Mouse (Mus musculus) limb, embryonic 10.5 days (tissue): Measurements from ENCODE around the gene Esrp2. TPM values are rescaled to one million over a fixed set of nuclear protein-coding genes. Genes with fewer than 3 reads are reported as not detected.
A peak's percentile ranks its signal among the peaks of the same experiment; 100 is the strongest.

Experiments
- DNase-seq: peaks from one replicate; pipeline ENCODE4 v3.0.0-alpha.2; 2017; ENCODE audit warnings: low spot score
- H3K27ac ChIP-seq: fragments of 300-500 bp; sonication (generic); 2 replicates; pipeline ENCODE4 v1.5.1; 2016; ENCODE audit warnings: mild to moderate bottlenecking
- H3K27me3 ChIP-seq: fragments of 300-500 bp; sonication (generic); 2 replicates; pipeline ENCODE4 v1.6.1; 2016; ENCODE audit warnings: low read depth, mild to moderate bottlenecking; ENCODE audit not compliant: poor library complexity, severe bottlenecking
- H3K36me3 ChIP-seq: fragments of 300-500 bp; sonication (generic); 2 replicates; pipeline ENCODE4 v1.6.1; 2016; ENCODE audit warnings: mild to moderate bottlenecking, moderate library complexity
- H3K4me1 ChIP-seq: fragments of 300-500 bp; sonication (generic); 2 replicates; pipeline ENCODE4 v1.6.1; 2016
- H3K4me3 ChIP-seq: fragments of 300-500 bp; sonication (generic); 2 replicates; pipeline ENCODE4 v1.5.1; 2016; ENCODE audit warnings: mild to moderate bottlenecking, moderate library complexity
- H3K9me3 ChIP-seq: fragments of 300-500 bp; sonication (generic); replicated peaks from 2 replicates; pipeline ENCODE4 v1.6.1; 2016; ENCODE audit warnings: mild to moderate bottlenecking
- WGBS: fragments of 180-500 bp; shearing (Covaris S2); methylation state at CpG from one replicate; pipeline ENCODE4 v1.1.7; 2016; 5-methylcytosine and 5-hydroxymethylcytosine counted together
- polyA plus RNA-seq: library from polyadenylated mRNA; unstranded; fragments of >200 nt; fragmentation: Nextera tagmentation; extraction: Ambion mirVana; gene quantifications from 2 replicates; pipeline ENCODE4 v1.2.1, GENCODE M21; 2016

The Esrp2 gene
- polyA plus RNA-seq, 1 experiment from 2014 or later: 7.3 TPM

DNA sequence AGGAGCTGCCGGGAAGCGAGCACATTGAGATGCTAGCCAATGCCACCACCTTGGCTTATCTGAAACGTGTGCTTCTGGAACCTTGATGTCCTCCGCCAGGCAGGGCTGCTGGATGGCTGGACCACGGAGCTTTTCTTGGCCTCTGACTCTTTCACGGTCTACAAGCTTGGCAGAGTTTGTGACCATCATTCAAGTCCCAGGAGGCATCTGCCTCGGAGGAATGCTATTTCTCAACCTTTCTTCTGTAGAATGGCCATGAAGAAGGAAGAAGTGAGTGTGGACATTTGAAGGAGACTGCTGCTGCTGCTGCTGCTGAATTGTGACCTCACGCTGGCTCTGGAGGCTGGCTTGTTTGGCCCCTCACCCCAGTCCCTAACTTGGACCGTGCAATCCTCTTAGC lies 26.5 kb upstream of the Esrp2 start:
- Histone ChIP-seq H3K27ac (no peak overlapping the region), H3K4me3 (no peak overlapping the region), H3K4me1 (peaks cover 3% of the 10 kb centered on the region; the same call in 1 of the 2 replicates), H3K36me3 (peaks cover 58% of the 10 kb centered on the region), H3K9me3 (no peaks in the 10 kb centered on the region), H3K27me3 (no peaks in the 10 kb centered on the region)
- 92% methylated on average over 9 of the region's 9 CpGs for WGBS
- no peak for DNase-seq

DNA sequence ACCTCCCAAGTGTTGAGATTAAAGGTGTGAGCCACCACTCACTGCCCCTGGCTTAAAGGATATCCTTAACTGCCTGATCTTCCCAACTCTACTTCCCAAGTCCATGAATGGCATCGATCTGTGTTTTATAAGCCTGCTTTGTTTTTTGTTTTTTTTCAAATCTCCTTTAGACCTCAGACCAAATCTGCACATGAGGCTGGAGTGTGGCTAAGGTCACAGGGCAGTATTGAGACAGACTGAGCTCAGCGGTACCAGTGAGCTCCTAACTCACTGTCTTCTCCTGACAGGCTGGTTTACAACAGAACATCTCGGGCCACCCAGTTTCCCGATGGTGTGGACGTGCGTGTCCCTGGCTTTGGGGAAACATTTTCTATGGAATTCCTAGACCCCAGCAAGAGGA lies 23.1 kb upstream of the Esrp2 start:
- no peak for DNase-seq
- Histone ChIP-seq H3K27ac (no peak overlapping the region), H3K9me3 (no peaks in the 10 kb centered on the region), H3K27me3 (no peaks in the 10 kb centered on the region), H3K4me3 (no peak overlapping the region), H3K4me1 (no peaks in the 10 kb centered on the region), H3K36me3 (peaks cover 77% of the 10 kb centered on the region)
- 94% methylated on average over 6 of the region's 6 CpGs for WGBS

DNA sequence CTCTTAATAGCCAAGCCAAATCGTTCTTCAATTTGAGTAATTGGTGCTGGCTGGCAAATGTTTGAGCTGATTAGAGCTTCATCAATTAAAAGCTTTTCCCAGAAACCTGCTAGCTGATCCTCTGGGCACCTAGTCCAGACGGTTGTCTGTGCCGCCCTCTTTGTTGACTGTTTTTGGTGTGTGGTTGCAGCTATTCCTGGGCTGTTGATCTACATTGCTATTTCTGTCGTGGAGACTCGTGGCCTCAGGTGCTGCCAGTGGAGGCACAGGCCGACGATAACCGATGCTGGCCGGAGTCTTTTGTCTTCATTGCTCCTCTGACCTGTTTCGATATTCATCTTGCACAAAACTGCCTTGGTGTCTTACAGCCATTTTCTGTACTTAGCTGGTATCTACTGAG lies 21.6 kb upstream of the Esrp2 start:
- H3K9me3 ChIP-seq: no peaks in the 10 kb centered on the region
- WGBS: 90% methylated on average over 10 of the region's 10 CpGs
- H3K36me3 ChIP-seq: peaks cover 73% of the 10 kb centered on the region
- DNase-seq: no peak
- no peak overlapping the region for H3K4me3 ChIP-seq
- no peak overlapping the region for H3K27ac ChIP-seq
- no peaks in the 10 kb centered on the region for H3K27me3 ChIP-seq
- no peaks in the 10 kb centered on the region for H3K4me1 ChIP-seq

DNA sequence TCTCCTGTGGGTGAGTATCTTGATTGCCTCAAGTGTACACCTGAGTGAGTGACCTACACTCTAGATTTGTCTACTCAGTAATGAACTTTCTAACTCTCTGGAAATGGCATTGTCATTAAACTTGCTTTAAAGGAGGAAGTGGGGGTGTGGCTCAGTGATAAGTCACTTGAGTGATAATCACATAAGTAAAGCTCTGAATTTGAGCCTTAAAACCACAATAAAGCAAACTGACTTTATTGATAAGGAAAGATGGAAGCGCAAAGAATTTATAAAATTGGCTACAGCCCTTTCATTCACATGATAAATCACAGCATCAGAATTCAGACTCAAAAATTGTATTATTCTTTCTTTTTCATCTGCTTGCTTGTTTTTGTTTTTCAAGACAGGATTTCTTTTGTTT lies 20.6 kb upstream of the Esrp2 start:
- Histone ChIP-seq H3K4me3 (no peak overlapping the region), H3K4me1 (no peaks in the 10 kb centered on the region), H3K9me3 (no peaks in the 10 kb centered on the region), H3K27me3 (no peaks in the 10 kb centered on the region), H3K36me3 (peaks cover 65% of the 10 kb centered on the region), H3K27ac (no peak overlapping the region)
- WGBS: 98% methylated on average over 1 of the region's 1 CpGs
- no peak for DNase-seq

DNA sequence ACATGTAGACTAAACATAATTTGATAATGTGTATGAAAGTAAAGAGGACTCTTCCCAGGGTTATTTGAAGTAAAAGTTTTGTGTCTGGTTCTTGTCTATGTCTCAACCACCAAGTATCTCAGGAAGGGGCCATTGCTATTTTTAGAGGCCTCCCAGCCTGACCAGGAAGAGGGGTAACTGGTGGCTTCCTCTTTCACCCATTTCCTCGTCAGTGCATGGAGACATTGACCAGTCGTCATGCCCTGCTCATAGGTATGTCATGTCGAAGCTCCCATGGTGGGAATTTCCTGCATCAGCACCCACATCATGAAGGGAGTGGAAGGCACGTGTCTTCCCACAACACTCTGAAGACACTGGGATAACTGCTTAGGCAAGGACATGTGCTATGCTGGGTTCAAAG lies 16.1 kb upstream of the Esrp2 start:
- WGBS: 85% methylated on average over 4 of the region's 4 CpGs

DNA sequence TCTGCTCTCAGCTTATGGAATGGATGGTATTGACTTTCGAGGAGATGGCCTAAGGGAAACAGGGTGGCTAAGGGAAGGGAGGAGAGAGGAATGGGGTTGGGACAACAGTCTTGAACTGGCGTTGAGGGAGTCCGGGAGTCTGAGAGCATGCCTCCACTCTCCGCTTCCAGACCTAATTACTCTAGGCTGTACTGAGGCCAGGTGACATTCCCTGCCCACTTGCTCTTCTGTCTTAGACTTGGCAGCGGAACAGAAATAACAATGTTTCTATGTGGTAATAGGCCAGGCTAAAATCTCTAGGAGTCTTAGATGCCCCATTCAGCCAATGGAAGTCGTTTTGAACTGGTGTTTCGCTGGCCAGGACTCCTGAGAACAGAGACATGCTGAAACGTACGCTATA lies 14.3 kb upstream of the Esrp2 start:
- no peak for DNase-seq
- no peak overlapping the region for H3K27ac ChIP-seq
- H3K27me3 ChIP-seq: no peaks in the 10 kb centered on the region
- peak overlapping the region; percentile 75 for H3K4me3 ChIP-seq
- no peaks in the 10 kb centered on the region for H3K9me3 ChIP-seq
- 86% methylated on average over 9 of the region's 9 CpGs for WGBS
- H3K36me3 ChIP-seq: peaks cover 18% of the 10 kb centered on the region
- H3K4me1 ChIP-seq: peaks cover 14% of the 10 kb centered on the region

More for the DNA sequence above, 16.1 kb upstream of the Esrp2 start:
- no peaks in the 10 kb centered on the region for H3K9me3 ChIP-seq
- peaks cover 14% of the 10 kb centered on the region for H3K4me1 ChIP-seq
- no peak overlapping the region for H3K27ac ChIP-seq
- H3K27me3 ChIP-seq: no peaks in the 10 kb centered on the region
- no peak overlapping the region for H3K4me3 ChIP-seq
- DNase-seq: no peak
- peaks cover 27% of the 10 kb centered on the region for H3K36me3 ChIP-seq

DNA sequence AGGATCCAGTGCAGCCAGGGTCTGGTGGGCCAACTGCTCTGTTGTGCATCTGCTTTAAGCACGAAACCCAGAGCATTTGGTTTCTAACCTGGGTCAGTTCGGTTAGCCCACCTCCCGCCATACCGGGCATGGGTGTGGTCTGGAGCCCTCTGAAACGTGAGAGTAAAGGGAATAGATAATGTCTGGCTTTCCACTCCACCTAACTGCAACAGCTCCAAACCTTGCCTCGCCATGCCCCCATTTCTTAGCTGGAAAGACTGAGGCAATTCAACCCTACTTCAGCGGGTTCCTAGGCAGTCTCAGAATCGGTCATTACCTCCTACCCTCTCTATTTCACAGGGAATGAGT lies 13.9 kb upstream of the Esrp2 start:
- H3K9me3 ChIP-seq: no peaks in the 10 kb centered on the region
- 22% methylated on average over 8 of the region's 8 CpGs for WGBS
- peak overlapping the region; percentile 75 for H3K4me3 ChIP-seq
- DNase-seq: no peak
- peak overlapping the region; percentile 80 for H3K27ac ChIP-seq
- H3K27me3 ChIP-seq: no peaks in the 10 kb centered on the region
- H3K36me3 ChIP-seq: peaks cover 16% of the 10 kb centered on the region
- peaks cover 14% of the 10 kb centered on the region for H3K4me1 ChIP-seq

DNA sequence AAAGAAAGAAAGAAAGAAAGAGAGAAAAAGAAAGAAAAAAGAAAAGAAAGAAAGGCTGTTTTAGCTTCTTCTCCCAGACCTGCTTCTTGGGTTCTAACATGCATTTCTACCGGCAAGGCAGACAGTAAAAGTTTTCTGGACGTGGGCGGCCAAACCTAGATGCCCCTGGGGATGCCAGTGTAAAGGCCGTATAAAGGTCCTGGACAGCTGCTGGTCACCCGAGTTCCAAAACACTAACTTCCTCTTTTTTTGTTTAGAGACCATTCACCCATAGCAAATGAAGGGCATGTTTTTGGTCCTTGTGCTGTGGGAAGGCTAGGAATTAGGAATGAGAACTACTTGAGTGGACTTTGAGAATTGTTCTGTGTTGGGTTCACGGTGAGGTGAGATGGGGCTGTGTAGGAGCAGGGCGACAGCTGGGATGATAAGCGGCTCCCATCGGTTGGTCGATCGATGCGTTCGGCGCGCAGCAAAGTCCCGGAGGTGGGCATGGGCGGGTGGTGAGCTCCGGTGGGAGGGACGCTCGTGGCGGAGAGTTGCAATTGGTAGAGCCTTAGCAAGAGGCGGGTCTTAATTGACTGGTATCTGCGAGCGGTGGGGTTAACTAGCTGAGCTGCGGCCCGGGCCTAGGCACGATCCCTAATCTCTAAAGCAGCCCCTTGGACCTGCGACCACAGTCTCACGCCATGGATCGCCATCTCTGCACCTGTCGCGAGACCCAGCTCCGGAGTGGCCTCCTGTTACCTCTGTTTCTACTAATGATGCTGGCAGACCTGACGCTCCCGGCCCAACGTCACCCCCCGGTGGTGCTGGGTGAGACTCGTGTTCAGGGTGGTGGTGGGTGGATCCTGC lies 13.3 kb upstream of the Esrp2 start, which contains the start of gene Pla2g15:
Gene Pla2g15, plus strand, starts transcription at position 599 of the 852 bp plus-strand sequence.
- Histone ChIP-seq H3K9me3 (no peaks in the 10 kb centered on the region), H3K27ac (peak within 1 kb of the TSS; percentile 80)
- 4% methylated on average over 38 of the region's 38 CpGs for WGBS

DNA sequence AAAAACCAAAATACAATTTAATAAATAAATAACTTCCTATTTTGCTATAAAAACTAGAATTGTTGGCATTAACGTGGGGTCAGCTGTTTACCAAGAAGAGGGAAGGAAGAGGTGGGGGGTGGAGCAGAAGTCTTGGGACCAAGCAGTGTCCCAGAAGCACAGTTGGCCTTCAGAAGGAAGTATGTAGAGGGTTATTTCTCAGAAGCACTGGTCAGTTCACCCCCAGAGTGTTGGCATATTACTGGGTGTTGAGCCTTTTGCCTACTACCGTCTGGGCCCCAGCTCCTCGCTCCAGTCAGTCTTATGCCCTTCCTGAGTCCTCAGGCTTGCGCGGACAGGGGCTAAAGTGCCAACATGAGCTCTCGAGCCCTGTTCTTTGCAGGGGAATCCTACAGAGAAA lies 12.3 kb upstream of the Esrp2 start:
- no peak for DNase-seq
- Histone ChIP-seq H3K4me1 (peaks cover 14% of the 10 kb centered on the region), H3K4me3 (no peak overlapping the region), H3K9me3 (no peaks in the 10 kb centered on the region), H3K36me3 (peaks cover 4% of the 10 kb centered on the region; the same call in 1 of the 2 replicates), H3K27me3 (no peaks in the 10 kb centered on the region), H3K27ac (no peak overlapping the region)
- 92% methylated on average over 6 of the region's 6 CpGs for WGBS

More for the DNA sequence above, 13.3 kb upstream of the Esrp2 start, which contains the start of gene Pla2g15:
- Histone ChIP-seq H3K27me3 (no peaks in the 10 kb centered on the region), H3K36me3 (peaks cover 13% of the 10 kb centered on the region; the same call in 1 of the 2 replicates), H3K4me1 (peaks cover 14% of the 10 kb centered on the region), H3K4me3 (peak within 1 kb of the TSS; percentile 75)
- DNase-seq: peak; percentile 95

DNA sequence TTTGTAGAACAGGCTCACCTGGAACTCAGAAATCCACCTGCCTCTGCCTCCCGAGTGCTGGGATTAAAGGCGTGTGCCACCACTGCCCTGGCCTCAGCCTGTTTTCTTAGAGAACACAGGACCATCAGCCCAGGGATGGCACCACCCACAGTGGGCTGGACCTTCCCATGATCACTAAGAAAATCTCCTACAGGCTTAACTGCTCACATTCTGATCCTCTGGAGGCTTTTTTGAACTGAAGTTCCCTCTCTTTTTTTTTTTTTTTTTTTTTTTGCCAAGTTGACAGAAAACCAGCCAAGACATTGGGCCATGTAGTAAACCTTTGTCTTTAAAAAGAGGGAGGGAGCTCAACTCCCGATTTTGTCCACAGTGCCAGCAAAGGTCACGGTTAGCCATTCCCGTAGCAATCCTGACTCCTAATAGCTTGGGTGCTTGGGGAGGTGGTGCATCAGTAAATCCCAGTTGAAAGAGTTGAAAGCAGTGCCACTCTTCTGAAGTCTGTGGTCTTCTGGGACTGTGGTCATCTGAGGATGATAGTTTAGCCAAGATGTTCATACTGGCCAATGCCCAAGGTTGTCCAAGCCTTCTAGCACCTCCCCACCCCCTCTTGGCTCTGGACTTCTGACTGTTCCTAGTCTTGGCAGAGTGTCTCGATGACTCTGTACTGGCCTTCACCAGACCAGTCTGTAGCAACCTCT lies 11.2 kb upstream of the Esrp2 start:
- 85% methylated on average over 6 of the region's 6 CpGs for WGBS
- no peaks in the 10 kb centered on the region for H3K36me3 ChIP-seq
- no peak overlapping the region for H3K27ac ChIP-seq
- H3K4me1 ChIP-seq: peaks cover 14% of the 10 kb centered on the region
- DNase-seq: no peak
- H3K9me3 ChIP-seq: no peaks in the 10 kb centered on the region
- H3K27me3 ChIP-seq: no peaks in the 10 kb centered on the region
- no peak overlapping the region for H3K4me3 ChIP-seq

DNA sequence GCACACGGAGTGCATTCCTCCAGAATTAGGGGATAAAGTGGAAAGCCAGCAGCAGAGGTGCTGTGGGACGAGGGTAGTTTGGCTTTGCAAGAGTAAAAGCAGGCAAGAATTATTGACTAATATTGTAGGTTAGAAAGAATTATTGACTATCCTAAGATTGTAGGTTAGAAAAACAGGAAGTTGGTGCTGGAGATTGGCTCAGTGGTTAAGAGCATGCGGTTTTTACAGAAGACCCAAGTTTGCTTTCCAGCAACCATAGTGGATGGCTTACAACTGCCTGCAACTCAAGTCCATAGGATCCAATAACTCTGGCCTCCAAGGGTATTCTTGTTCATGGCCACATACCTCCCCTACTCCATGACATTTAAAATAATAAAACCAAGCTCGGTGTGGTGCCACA lies 9.2 kb upstream of the Esrp2 start:
- 91% methylated on average over 4 of the region's 4 CpGs for WGBS
- DNase-seq: no peak
- no peaks in the 10 kb centered on the region for H3K9me3 ChIP-seq

DNA sequence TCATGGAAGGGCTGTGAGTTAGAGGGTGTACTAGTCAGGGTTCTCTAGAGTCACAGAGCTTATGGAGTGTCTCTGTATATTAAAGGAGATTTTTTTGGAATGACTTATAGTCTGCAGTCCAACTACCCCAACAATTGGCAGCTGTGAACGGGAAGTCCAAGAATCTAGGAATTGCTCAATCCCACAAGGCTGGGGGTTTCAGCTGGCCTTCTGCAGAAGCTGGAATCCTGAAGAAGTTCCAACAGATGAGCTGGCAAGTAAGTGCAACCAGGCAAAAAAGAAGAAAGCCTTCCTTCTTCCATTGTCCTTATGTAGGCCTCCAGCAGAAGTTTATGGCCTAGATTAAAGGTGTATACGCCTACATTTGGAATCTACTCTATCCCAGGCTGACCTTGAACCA lies 8.6 kb upstream of the Esrp2 start:
- Histone ChIP-seq H3K9me3 (no peaks in the 10 kb centered on the region), H3K27me3 (no peaks in the 10 kb centered on the region), H3K27ac (no peak overlapping the region), H3K4me1 (peaks cover 5% of the 10 kb centered on the region), H3K4me3 (no peak overlapping the region), H3K36me3 (no peaks in the 10 kb centered on the region)
- no peak for DNase-seq
- WGBS: 96% methylated on average over 2 of the region's 2 CpGs

More for the DNA sequence above, 9.2 kb upstream of the Esrp2 start:
- H3K27me3 ChIP-seq: no peaks in the 10 kb centered on the region
- peaks cover 12% of the 10 kb centered on the region for H3K4me1 ChIP-seq
- no peaks in the 10 kb centered on the region for H3K36me3 ChIP-seq
- H3K4me3 ChIP-seq: no peak overlapping the region
- H3K27ac ChIP-seq: no peak overlapping the region

DNA sequence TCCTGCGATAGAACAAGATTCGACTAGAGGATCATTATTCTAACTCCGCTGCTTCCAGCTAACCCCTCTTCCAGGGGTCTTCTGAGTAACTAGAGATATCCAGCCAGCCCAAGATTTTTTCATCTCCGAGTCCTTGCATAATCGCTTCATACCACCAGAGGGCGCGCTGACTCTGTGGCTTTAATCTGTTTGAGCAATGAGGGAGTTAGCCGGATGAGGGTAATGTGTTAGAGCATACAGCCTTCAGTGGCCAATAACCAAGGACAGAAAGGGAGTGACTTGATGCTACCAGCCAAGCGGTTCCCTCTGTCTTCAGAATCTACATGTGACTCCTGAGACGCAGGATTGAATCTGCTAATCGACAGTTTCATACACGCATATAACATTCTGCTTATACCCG lies 4.0 kb upstream of the Esrp2 start:
- no peak overlapping the region for H3K4me3 ChIP-seq
- H3K27ac ChIP-seq: no peak overlapping the region
- 20% methylated on average over 13 of the region's 13 CpGs for WGBS
- H3K4me1 ChIP-seq: peaks cover 30% of the 10 kb centered on the region
- H3K27me3 ChIP-seq: peaks cover 43% of the 10 kb centered on the region
- peak; percentile 92 for DNase-seq
- H3K9me3 ChIP-seq: no peaks in the 10 kb centered on the region
- H3K36me3 ChIP-seq: no peaks in the 10 kb centered on the region
